Mouse (Mus musculus): ENCODE data around the gene Rab26. TPM values are rescaled to one million over a fixed set of nuclear protein-coding genes. Genes with fewer than 3 reads are reported as not detected.
A peak's percentile ranks its signal among the peaks of the same experiment; 100 is the strongest.

Rab26 gene
- polyA plus RNA-seq, 2 experiments, result 3.0 to 4.1 TPM

DNA sequence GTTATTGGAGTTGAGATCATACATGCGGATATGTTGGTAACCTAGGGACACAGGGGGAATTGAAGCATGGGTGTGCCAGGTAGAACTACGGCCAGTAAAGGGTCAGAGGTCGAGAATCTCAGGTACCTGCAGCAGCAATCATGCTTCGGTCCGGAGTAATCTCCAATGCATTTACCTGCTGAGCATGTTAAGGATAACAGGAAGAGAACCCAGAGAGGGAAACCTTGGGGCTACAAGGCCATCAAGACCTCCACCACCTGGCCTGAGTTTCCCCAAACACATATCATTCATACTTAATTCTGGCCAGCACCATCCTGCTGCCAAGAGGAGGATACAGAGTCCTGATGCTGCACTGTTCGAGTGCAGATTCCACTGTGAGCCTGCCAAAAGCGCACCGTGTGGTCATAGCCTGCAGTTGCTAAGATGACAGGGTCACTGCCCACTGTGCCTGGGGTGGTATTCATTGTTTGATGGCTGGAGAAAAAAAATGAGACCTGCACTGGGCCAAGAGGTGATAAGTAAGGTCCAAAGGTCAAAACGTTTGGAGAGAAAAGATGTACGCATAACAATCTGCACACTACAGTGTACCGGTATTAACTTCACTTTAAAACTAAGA is 55.9 kb downstream of the Rab26 start:
- ATAC-seq (ENCODE audit: low FRiP score, low read depth) (no peak), DNase-seq (ENCODE audit: low spot score) (no peak)
- TF ChIP-seq POLR2A (IDR thresholded peaks at IDR 0.05; ENCODE audit: borderline replicate concordance, extremely low read depth, insufficient read depth, insufficient read length), result no peak
- 47% methylated on average over 11 of the region's 11 CpGs for WGBS
- H3K4me3 ChIP-seq (replicated peaks; ENCODE audit: low read length), result peak overlapping the region; percentile 66
- peaks cover 7% of the 10 kb centered on the region for H3K4me1 ChIP-seq (ENCODE audit: control insufficient read depth, insufficient read depth, low read length)
- peak overlapping the region; percentile 73 for H3K9ac ChIP-seq (ENCODE audit: low read depth, low read length, severe bottlenecking)
- no peaks in the 10 kb centered on the region for H3K9me3 ChIP-seq (ENCODE audit: control insufficient read depth, low read length)
- H3K36me3 ChIP-seq (ENCODE audit: control insufficient read depth, insufficient read depth, low read length), result peaks cover 36% of the 10 kb centered on the region
- H3K4me2 ChIP-seq (replicated peaks; ENCODE audit: low read depth, low read length, severe bottlenecking), result peak overlapping the region; percentile 74
- H3K27ac ChIP-seq (replicated peaks; ENCODE audit: low read depth, low read length), result no peak overlapping the region
- no peaks in the 10 kb centered on the region for H3K27me3 ChIP-seq (ENCODE audit: control insufficient read depth, insufficient read depth, low read length)

Other genes starting within 250 kb of the Rab26 start
- 0.05 and 0.12 TPM in 2 replicates for gene Abca17, start 183.1 kb downstream of the Rab26 start, polyA plus RNA-seq (2012; rRNA removed)
- gene Abca17, start 183.1 kb downstream of the Rab26 start, polyA plus RNA-seq (2014; fragmentation: Nextera tagmentation; extraction: Ambion mirVana), result 0.14 TPM in 1 of 2 replicates, not detected in the other
- gene Abca3, start 182.3 kb downstream of the Rab26 start, polyA plus RNA-seq (2012; rRNA removed), result 12.4 and 15.5 TPM in 2 replicates
- 9.0 and 10.6 TPM in 2 replicates for gene Abca3, start 182.3 kb downstream of the Rab26 start, polyA plus RNA-seq (2014; fragmentation: Nextera tagmentation; extraction: Ambion mirVana)
- gene Rnps1, start 119.6 kb downstream of the Rab26 start, polyA plus RNA-seq (2012; rRNA removed), result 333 and 363 TPM in 2 replicates
- gene Rnps1, start 119.6 kb downstream of the Rab26 start, polyA plus RNA-seq (2014; fragmentation: Nextera tagmentation; extraction: Ambion mirVana), result 236 and 254 TPM in 2 replicates
- 48.5 and 51.0 TPM in 2 replicates for gene Eci1, start 107.6 kb downstream of the Rab26 start, polyA plus RNA-seq (2012; rRNA removed)
- 51.7 and 64.3 TPM in 2 replicates for gene Eci1, start 107.6 kb downstream of the Rab26 start, polyA plus RNA-seq (2014; fragmentation: Nextera tagmentation; extraction: Ambion mirVana)
- 18.0 and 20.7 TPM in 2 replicates for gene Dnase1l2, start 91.1 kb downstream of the Rab26 start, polyA plus RNA-seq (2012; rRNA removed)
- 3.3 and 3.5 TPM in 2 replicates for gene Dnase1l2, start 91.1 kb downstream of the Rab26 start, polyA plus RNA-seq (2014; fragmentation: Nextera tagmentation; extraction: Ambion mirVana)
- 80.6 and 95.0 TPM in 2 replicates for gene E4f1, start 63.9 kb downstream of the Rab26 start, polyA plus RNA-seq (2012; rRNA removed)
- gene E4f1, start 63.9 kb downstream of the Rab26 start, polyA plus RNA-seq (2014; fragmentation: Nextera tagmentation; extraction: Ambion mirVana), result 16.6 and 19.3 TPM in 2 replicates
- 37.6 and 49.6 TPM in 2 replicates for gene Pgp, start 63.8 kb downstream of the Rab26 start, polyA plus RNA-seq (2012; rRNA removed)
- 52.9 TPM in 2 replicates for gene Pgp, start 63.8 kb downstream of the Rab26 start, polyA plus RNA-seq (2014; fragmentation: Nextera tagmentation; extraction: Ambion mirVana)
- gene Bricd5, start 60.3 kb downstream of the Rab26 start, polyA plus RNA-seq (2012; rRNA removed), result 0.86 and 0.89 TPM in 2 replicates
- not detected in 2 replicates for gene Bricd5, start 60.3 kb downstream of the Rab26 start, polyA plus RNA-seq (2014; fragmentation: Nextera tagmentation; extraction: Ambion mirVana)
- 46.3 and 54.9 TPM in 2 replicates for gene Mlst8, start 55.1 kb downstream of the Rab26 start, polyA plus RNA-seq (2012; rRNA removed)
- gene Mlst8, start 55.1 kb downstream of the Rab26 start, polyA plus RNA-seq (2014; fragmentation: Nextera tagmentation; extraction: Ambion mirVana), result 27.8 and 29.3 TPM in 2 replicates
- 18.1 and 23.1 TPM in 2 replicates for gene Caskin1, start 45.6 kb downstream of the Rab26 start, polyA plus RNA-seq (2012; rRNA removed)
- gene Caskin1, start 45.6 kb downstream of the Rab26 start, polyA plus RNA-seq (2014; fragmentation: Nextera tagmentation; extraction: Ambion mirVana), result 3.1 and 4.3 TPM in 2 replicates
- 308 and 376 TPM in 2 replicates for gene Traf7, start 6.3 kb downstream of the Rab26 start, polyA plus RNA-seq (2012; rRNA removed)
- 81.3 and 91.0 TPM in 2 replicates for gene Traf7, start 6.3 kb downstream of the Rab26 start, polyA plus RNA-seq (2014; fragmentation: Nextera tagmentation; extraction: Ambion mirVana)
- gene Pkd1, start 15.6 kb upstream of the Rab26 start, polyA plus RNA-seq (2012; rRNA removed), result 73.6 and 106 TPM in 2 replicates
- 49.1 and 50.5 TPM in 2 replicates for gene Pkd1, start 15.6 kb upstream of the Rab26 start, polyA plus RNA-seq (2014; fragmentation: Nextera tagmentation; extraction: Ambion mirVana)
- 162 and 199 TPM in 2 replicates for gene Tsc2, start 98.4 kb upstream of the Rab26 start, polyA plus RNA-seq (2012; rRNA removed)
- gene Tsc2, start 98.4 kb upstream of the Rab26 start, polyA plus RNA-seq (2014; fragmentation: Nextera tagmentation; extraction: Ambion mirVana), result 62.9 and 70.6 TPM in 2 replicates
- 28.5 and 30.0 TPM in 2 replicates for gene Nthl1, start 98.5 kb upstream of the Rab26 start, polyA plus RNA-seq (2012; rRNA removed)
- 17.8 and 21.5 TPM in 2 replicates for gene Nthl1, start 98.5 kb upstream of the Rab26 start, polyA plus RNA-seq (2014; fragmentation: Nextera tagmentation; extraction: Ambion mirVana)
- gene Slc9a3r2, start 116.1 kb upstream of the Rab26 start, polyA plus RNA-seq (2012; rRNA removed), result 56.2 and 65.0 TPM in 2 replicates
- gene Slc9a3r2, start 116.1 kb upstream of the Rab26 start, polyA plus RNA-seq (2014; fragmentation: Nextera tagmentation; extraction: Ambion mirVana), result 60.1 and 71.5 TPM in 2 replicates
- gene Npw, start 124.2 kb upstream of the Rab26 start, polyA plus RNA-seq (2012; rRNA removed), result 0.47 and 0.58 TPM in 2 replicates
- 0.33 and 0.41 TPM in 2 replicates for gene Npw, start 124.2 kb upstream of the Rab26 start, polyA plus RNA-seq (2014; fragmentation: Nextera tagmentation; extraction: Ambion mirVana)
- gene Zfp598, start 135.5 kb upstream of the Rab26 start, polyA plus RNA-seq (2012; rRNA removed), result 91.4 and 112 TPM in 2 replicates
- 29.9 and 31.8 TPM in 2 replicates for gene Zfp598, start 135.5 kb upstream of the Rab26 start, polyA plus RNA-seq (2014; fragmentation: Nextera tagmentation; extraction: Ambion mirVana)
- 2.6 and 3.0 TPM in 2 replicates for gene Syngr3, start 155.7 kb upstream of the Rab26 start, polyA plus RNA-seq (2012; rRNA removed)
- gene Syngr3, start 155.7 kb upstream of the Rab26 start, polyA plus RNA-seq (2014; fragmentation: Nextera tagmentation; extraction: Ambion mirVana), result 3.1 and 4.9 TPM in 2 replicates
- gene Gfer, start 161.9 kb upstream of the Rab26 start, polyA plus RNA-seq (2012; rRNA removed), result 27.3 and 34.2 TPM in 2 replicates
- gene Gfer, start 161.9 kb upstream of the Rab26 start, polyA plus RNA-seq (2014; fragmentation: Nextera tagmentation; extraction: Ambion mirVana), result 38.6 and 39.5 TPM in 2 replicates
- 9.2 and 11.9 TPM in 2 replicates for gene Noxo1, start 162.0 kb upstream of the Rab26 start, polyA plus RNA-seq (2012; rRNA removed)
- 3.8 and 4.5 TPM in 2 replicates for gene Noxo1, start 162.0 kb upstream of the Rab26 start, polyA plus RNA-seq (2014; fragmentation: Nextera tagmentation; extraction: Ambion mirVana)
- gene Tbl3, start 173.4 kb upstream of the Rab26 start, polyA plus RNA-seq (2012; rRNA removed), result 62.1 and 72.1 TPM in 2 replicates
- 62.8 and 73.9 TPM in 2 replicates for gene Tbl3, start 173.4 kb upstream of the Rab26 start, polyA plus RNA-seq (2014; fragmentation: Nextera tagmentation; extraction: Ambion mirVana)
- 0.85 and 0.98 TPM in 2 replicates for gene Rnf151, start 183.9 kb upstream of the Rab26 start, polyA plus RNA-seq (2012; rRNA removed)
- gene Rnf151, start 183.9 kb upstream of the Rab26 start, polyA plus RNA-seq (2014; fragmentation: Nextera tagmentation; extraction: Ambion mirVana), result 0.19 and 0.40 TPM in 2 replicates
- 2,709 and 3,185 TPM in 2 replicates for gene Rps2, start 183.9 kb upstream of the Rab26 start, polyA plus RNA-seq (2012; rRNA removed)
- gene Rps2, start 183.9 kb upstream of the Rab26 start, polyA plus RNA-seq (2014; fragmentation: Nextera tagmentation; extraction: Ambion mirVana), result 1,651 and 1,722 TPM in 2 replicates
- gene Ndufb10, start 190.3 kb upstream of the Rab26 start, polyA plus RNA-seq (2012; rRNA removed), result 178 and 192 TPM in 2 replicates
- 235 and 237 TPM in 2 replicates for gene Ndufb10, start 190.3 kb upstream of the Rab26 start, polyA plus RNA-seq (2014; fragmentation: Nextera tagmentation; extraction: Ambion mirVana)
- gene Rpl3l, start 193.6 kb upstream of the Rab26 start, polyA plus RNA-seq (2012; rRNA removed), result not detected in 2 replicates
- 0.19 TPM in 1 of 2 replicates, not detected in the other for gene Rpl3l, start 193.6 kb upstream of the Rab26 start, polyA plus RNA-seq (2014; fragmentation: Nextera tagmentation; extraction: Ambion mirVana)
- gene Msrb1, start 202.4 kb upstream of the Rab26 start, polyA plus RNA-seq (2012; rRNA removed), result 36.2 and 44.1 TPM in 2 replicates
- gene Msrb1, start 202.4 kb upstream of the Rab26 start, polyA plus RNA-seq (2014; fragmentation: Nextera tagmentation; extraction: Ambion mirVana), result 29.8 and 29.9 TPM in 2 replicates
- gene Hs3st6, start 218.8 kb upstream of the Rab26 start, polyA plus RNA-seq (2012; rRNA removed), result 5.3 and 8.7 TPM in 2 replicates
- gene Hs3st6, start 218.8 kb upstream of the Rab26 start, polyA plus RNA-seq (2014; fragmentation: Nextera tagmentation; extraction: Ambion mirVana), result 4.9 and 5.6 TPM in 2 replicates